Mouse (Mus musculus): Measurements from ENCODE around the gene Slc39a11. TPM values are rescaled to one million over a fixed set of nuclear protein-coding genes. Genes with fewer than 3 reads are reported as not detected.

The Slc39a11 gene
- polyA plus RNA-seq, 1 experiment, result 16.9 TPM

DNA sequence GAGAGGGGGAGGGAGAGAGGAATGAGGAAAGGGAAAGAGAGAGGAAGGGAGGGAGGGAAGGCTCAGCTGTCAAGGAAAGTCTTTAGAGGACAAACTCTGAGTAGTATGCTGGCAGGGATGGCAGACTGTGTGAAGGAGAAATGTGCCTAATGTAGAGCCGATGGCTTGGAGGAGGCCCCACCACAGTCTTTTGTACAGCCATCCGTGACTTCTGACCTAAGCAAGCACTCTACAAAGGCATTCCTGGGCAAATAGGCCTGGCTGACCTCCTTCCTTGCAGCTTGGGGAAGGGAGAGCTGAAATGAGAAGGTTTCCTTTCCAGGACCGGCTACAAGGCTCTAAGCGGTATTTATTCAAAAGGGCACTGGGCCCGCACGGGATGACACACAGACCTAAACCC is 395.2 kb downstream of the Slc39a11 start:
- TF ChIP-seq POLR2A (IDR thresholded peaks at IDR 0.05; ENCODE audit: borderline replicate concordance, extremely low read depth, low read depth, low read length), result no peak
- no peak for TF ChIP-seq CTCF (IDR thresholded peaks at IDR 0.05; ENCODE audit: insufficient read depth, low read length)
- 56% methylated on average over 6 of the region's 6 CpGs for WGBS
- no peak for DNase-seq

DNA sequence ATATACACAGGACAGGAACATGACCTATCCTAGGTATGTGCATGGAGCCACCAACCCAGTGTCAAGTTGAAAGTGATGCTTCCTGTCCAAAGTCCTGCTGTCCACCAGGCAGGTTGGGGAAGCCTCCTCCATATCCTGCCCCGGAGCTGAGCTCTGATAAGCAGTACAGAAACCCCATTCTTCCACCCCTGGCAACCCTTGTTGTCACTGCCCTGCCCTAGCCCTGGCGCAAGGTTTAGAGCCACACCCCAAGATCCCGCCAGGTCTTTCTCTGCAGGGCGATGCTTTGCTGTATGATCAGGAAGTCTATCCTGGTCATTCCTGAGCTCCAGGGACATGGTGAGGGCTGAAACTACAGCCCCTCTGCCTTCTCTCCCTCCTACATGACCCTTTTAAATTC is 396.7 kb downstream of the Slc39a11 start:
- TF ChIP-seq CTCF (IDR thresholded peaks at IDR 0.05; ENCODE audit: insufficient read depth, low read length) (no peak), POLR2A (IDR thresholded peaks at IDR 0.05; ENCODE audit: borderline replicate concordance, extremely low read depth, low read depth, low read length) (no peak)
- no peaks in the 10 kb centered on the region for H3K4me1 ChIP-seq (ENCODE audit: control insufficient read depth, insufficient read depth, low read length)
- no peak overlapping the region for H3K4me3 ChIP-seq (replicated peaks; ENCODE audit: extremely low read depth, low read depth, low read length)
- no peak for DNase-seq
- WGBS, result 75% methylated on average over 4 of the region's 4 CpGs

More for the DNA sequence above, 395.2 kb downstream of the Slc39a11 start:
- Histone ChIP-seq H3K4me3 (replicated peaks; ENCODE audit: extremely low read depth, low read depth, low read length) (no peak overlapping the region), H3K4me1 (ENCODE audit: control insufficient read depth, insufficient read depth, low read length) (no peaks in the 10 kb centered on the region)

DNA sequence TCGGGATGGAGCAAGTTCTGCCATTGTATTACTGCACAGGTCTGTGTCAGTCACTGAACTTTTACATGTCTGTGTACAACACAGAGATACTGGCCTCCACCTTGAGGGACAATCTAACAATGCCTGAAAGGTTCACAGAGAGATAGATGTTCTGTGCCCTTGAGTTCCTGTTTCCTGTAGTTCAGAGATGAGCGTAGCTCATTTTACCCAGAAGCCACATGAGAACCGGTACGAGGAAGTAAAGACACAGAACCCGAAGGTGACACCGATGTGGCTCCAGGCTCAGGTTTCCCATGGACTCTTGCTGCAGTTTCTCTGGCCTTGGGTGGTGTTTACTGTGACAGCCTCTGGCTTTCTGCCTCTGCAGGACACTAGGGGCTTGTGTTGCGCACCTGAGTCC is 398.7 kb downstream of the Slc39a11 start:
- 84% methylated on average over 7 of the region's 7 CpGs for WGBS
- DNase-seq, result no peak
- no peaks in the 10 kb centered on the region for H3K4me1 ChIP-seq (ENCODE audit: control insufficient read depth, insufficient read depth, low read length)
- H3K4me3 ChIP-seq (replicated peaks; ENCODE audit: extremely low read depth, low read depth, low read length), result no peak overlapping the region
- TF ChIP-seq POLR2A (IDR thresholded peaks at IDR 0.05; ENCODE audit: borderline replicate concordance, extremely low read depth, low read depth, low read length) (no peak), CTCF (IDR thresholded peaks at IDR 0.05; ENCODE audit: insufficient read depth, low read length) (no peak)

DNA sequence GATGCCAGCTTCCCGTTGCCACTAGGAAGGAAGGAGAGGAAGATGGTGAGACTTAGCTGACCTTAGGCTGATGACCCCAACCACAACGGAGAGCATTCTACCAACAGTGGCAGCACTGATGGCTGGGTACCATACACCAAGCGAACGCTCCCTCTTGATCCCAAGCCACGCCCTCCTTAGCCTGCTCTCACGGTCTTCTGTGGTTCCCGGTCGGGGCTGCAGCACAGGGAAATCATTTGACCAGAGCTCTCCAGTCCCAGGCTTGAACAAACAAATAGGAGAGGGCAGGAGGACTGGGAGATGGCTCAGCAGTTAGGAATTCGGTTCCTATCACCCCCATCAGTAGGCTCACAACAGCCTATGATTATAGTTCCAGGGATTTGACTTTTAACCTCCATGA is 403.4 kb downstream of the Slc39a11 start:
- Histone ChIP-seq H3K4me3 (replicated peaks; ENCODE audit: extremely low read depth, low read depth, low read length) (no peak overlapping the region), H3K4me1 (ENCODE audit: control insufficient read depth, insufficient read depth, low read length) (no peaks in the 10 kb centered on the region)
- DNase-seq, result no peak
- TF ChIP-seq CTCF (IDR thresholded peaks at IDR 0.05; ENCODE audit: insufficient read depth, low read length) (no peak), POLR2A (IDR thresholded peaks at IDR 0.05; ENCODE audit: borderline replicate concordance, extremely low read depth, low read depth, low read length) (no peak)
- 43% methylated on average over 9 of the region's 9 CpGs for WGBS

DNA sequence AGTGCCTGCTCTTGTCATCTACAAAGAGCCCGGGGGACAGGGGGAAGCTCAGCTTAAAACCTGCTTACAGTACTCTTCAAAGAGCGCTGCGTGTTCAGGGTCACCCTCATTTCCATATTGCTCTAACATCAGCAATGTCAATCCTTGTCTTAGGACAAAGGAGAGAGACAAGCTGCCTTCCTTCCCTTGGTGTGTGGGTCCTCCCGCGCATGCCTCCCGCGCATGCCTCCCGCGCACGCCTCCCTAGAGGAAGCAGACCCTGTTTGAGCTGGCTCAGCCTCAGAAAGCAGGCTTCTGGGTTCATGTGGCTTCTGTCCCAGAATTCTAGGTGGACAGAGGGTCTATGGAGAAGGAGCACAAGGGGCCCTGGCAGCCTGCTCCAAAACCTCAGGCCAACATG is 404.2 kb downstream of the Slc39a11 start:
- no peak for TF ChIP-seq POLR2A (IDR thresholded peaks at IDR 0.05; ENCODE audit: borderline replicate concordance, extremely low read depth, low read depth, low read length)
- no peak for TF ChIP-seq CTCF (IDR thresholded peaks at IDR 0.05; ENCODE audit: insufficient read depth, low read length)
- H3K4me1 ChIP-seq (ENCODE audit: control insufficient read depth, insufficient read depth, low read length), result no peaks in the 10 kb centered on the region
- no peak for DNase-seq
- 89% methylated on average over 10 of the region's 10 CpGs for whole genome bisulfite sequencing
- H3K4me3 ChIP-seq (replicated peaks; ENCODE audit: extremely low read depth, low read depth, low read length), result no peak overlapping the region

DNA sequence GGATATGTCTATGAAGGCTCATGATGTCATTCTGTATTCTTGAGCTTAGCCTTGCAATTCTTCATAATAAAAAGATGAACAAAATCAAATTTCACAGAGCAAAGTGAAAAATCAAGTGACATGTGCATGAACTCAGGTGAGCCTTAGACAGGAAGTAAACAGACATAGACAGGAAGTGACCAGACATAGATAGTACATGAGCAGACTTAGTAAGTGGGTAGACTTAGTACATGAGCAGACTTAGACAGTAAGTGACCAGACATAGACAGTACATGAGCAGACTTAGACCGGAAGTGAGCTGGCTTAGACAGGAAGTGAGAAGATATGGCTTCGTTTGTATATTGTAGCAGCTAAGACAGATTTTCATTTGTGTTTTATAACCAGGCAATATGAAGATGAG is 415.4 kb downstream of the Slc39a11 start:
- WGBS, result 45% methylated on average over 2 of the region's 2 CpGs
- TF ChIP-seq POLR2A (IDR thresholded peaks at IDR 0.05; ENCODE audit: borderline replicate concordance, extremely low read depth, low read depth, low read length) (no peak), CTCF (IDR thresholded peaks at IDR 0.05; ENCODE audit: insufficient read depth, low read length) (no peak)
- no peaks in the 10 kb centered on the region for H3K4me1 ChIP-seq (ENCODE audit: control insufficient read depth, insufficient read depth, low read length)

DNA sequence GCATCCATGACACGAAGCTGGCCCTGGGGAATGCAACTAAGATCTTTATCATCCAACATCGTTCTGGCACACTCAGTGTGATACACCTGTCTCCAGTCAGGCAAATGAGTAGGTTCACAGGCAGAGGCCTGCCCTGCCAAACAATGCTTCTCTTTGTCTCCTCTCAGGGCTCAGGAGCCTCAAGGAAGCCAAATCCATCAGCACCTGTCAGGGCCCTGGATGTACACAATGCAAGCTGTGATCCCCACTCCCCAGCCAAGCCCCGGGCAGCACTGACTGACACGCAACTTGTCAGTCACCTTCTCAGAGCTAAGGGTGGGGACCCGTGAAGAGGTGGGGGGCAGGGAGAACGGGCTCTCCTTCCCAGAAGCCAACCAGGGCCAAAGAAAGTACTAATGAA is 417.8 kb downstream of the Slc39a11 start:
- no peak for TF ChIP-seq CTCF (IDR thresholded peaks at IDR 0.05; ENCODE audit: insufficient read depth, low read length)
- no peak for TF ChIP-seq POLR2A (IDR thresholded peaks at IDR 0.05; ENCODE audit: borderline replicate concordance, extremely low read depth, low read depth, low read length)
- no peak for DNase-seq
- H3K4me3 ChIP-seq (replicated peaks; ENCODE audit: extremely low read depth, low read depth, low read length), result no peak overlapping the region
- WGBS, result 33% methylated on average over 6 of the region's 6 CpGs
- H3K4me1 ChIP-seq (ENCODE audit: control insufficient read depth, insufficient read depth, low read length), result no peaks in the 10 kb centered on the region

More for the DNA sequence above, 415.4 kb downstream of the Slc39a11 start:
- DNase-seq, result no peak
- H3K4me3 ChIP-seq (replicated peaks; ENCODE audit: extremely low read depth, low read depth, low read length), result no peak overlapping the region

DNA sequence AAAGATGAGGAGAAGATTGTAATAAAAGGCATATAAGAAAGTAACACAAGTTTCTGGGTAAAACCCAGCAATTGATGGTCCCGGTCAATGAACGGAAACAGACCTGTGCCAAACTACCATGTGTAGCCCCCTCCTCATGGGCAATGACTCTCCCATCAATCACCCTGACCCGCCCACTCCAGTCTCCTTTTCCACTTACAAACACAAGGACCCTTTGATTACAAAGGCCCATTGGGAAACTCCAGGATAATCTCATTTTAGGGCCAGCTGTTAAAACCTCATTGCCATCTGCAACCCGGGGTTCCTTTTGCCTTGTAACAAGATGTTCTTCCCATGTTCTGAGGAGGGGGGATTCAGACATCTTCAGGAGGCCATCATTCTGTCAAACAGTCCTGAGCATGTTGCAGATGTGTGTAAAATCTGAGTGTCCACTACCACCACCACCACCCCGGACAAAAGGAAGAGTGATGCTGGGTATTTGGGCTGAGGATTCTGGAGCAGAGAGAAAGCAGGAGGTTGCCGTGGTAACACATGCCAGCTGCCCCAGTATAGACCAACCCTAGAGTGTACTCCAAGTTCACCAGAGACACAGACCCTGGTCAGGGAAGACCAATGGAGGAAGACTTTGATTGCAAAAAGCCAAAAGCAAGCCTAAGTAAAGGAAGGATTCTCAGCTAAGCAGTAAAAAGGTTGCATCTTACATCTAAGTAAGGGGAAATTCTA is 419.3 kb downstream of the Slc39a11 start:
- no peak for DNase-seq
- TF ChIP-seq CTCF (IDR thresholded peaks at IDR 0.05; ENCODE audit: insufficient read depth, low read length) (no peak), POLR2A (IDR thresholded peaks at IDR 0.05; ENCODE audit: borderline replicate concordance, extremely low read depth, low read depth, low read length) (no peak)
- 71% methylated on average over 6 of the region's 6 CpGs for WGBS
- Histone ChIP-seq H3K4me1 (ENCODE audit: control insufficient read depth, insufficient read depth, low read length) (no peaks in the 10 kb centered on the region), H3K4me3 (replicated peaks; ENCODE audit: extremely low read depth, low read depth, low read length) (no peak overlapping the region)

DNA sequence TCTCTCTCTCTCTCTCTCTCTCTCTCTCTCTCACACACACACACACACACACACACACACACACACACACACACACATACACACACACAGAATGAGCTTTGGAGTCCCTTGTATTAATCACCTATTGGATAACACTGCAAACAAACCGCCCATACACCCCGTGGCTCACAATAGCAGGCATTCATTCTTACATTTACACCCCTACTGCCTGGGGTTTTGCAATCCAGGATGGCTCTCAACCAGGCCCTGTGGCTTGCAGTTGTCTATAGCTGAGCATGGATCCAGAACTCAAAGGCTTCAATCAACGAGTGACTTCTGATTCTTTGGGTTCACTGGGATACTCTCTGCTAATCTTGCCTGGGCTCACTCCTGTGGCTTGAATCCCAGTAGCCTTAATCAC is 424.1 kb downstream of the Slc39a11 start:
- TF ChIP-seq CTCF (IDR thresholded peaks at IDR 0.05; ENCODE audit: insufficient read depth, low read length) (no peak), POLR2A (IDR thresholded peaks at IDR 0.05; ENCODE audit: borderline replicate concordance, extremely low read depth, low read depth, low read length) (no peak)
- Histone ChIP-seq H3K4me3 (replicated peaks; ENCODE audit: extremely low read depth, low read depth, low read length) (no peak overlapping the region), H3K4me1 (ENCODE audit: control insufficient read depth, insufficient read depth, low read length) (no peaks in the 10 kb centered on the region)
- DNase-seq, result no peak
- 69% methylated on average over 3 of the region's 3 CpGs for WGBS

DNA sequence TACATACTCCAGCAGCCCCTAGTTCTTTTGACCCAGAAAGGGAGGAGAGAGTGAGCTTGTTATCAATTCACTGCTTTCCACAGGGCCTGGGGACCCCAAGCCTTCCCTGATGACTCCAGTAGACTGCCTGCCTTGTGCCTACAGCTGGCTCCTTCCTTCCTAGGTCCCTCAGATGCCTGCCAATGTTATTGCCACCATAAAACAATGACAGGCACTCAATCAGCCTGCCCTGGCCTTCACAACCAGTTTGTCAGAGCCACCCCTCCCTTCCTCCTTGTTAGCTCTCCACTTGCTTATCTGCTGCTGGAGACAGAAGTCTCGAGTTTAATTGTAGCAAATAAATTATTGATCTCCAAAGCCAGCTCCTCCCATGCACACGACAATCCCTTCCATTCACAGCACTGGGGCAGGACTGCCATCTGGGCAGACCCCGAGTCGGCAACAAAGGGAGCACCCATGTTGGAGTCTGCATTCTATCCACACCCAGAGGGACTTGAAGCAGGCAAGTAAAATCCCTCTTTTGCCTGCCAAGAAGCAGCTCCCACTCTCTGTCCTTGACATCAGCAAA is 426.0 kb downstream of the Slc39a11 start:
- TF ChIP-seq POLR2A (IDR thresholded peaks at IDR 0.05; ENCODE audit: borderline replicate concordance, extremely low read depth, low read depth, low read length) (no peak), CTCF (IDR thresholded peaks at IDR 0.05; ENCODE audit: insufficient read depth, low read length) (no peak)
- no peaks in the 10 kb centered on the region for H3K4me1 ChIP-seq (ENCODE audit: control insufficient read depth, insufficient read depth, low read length)
- 29% methylated on average over 4 of the region's 4 CpGs for WGBS
- DNase-seq, result no peak
- no peak overlapping the region for H3K4me3 ChIP-seq (replicated peaks; ENCODE audit: extremely low read depth, low read depth, low read length)
